Mouse (Mus musculus): ENCODE data around the gene Synpo2. TPM values are rescaled to one million over a fixed set of nuclear protein-coding genes. Genes with fewer than 3 reads are reported as not detected.

The Synpo2 gene
- polyA plus RNA-seq, 1 experiment from 2014 or later = 12.8 TPM

DNA sequence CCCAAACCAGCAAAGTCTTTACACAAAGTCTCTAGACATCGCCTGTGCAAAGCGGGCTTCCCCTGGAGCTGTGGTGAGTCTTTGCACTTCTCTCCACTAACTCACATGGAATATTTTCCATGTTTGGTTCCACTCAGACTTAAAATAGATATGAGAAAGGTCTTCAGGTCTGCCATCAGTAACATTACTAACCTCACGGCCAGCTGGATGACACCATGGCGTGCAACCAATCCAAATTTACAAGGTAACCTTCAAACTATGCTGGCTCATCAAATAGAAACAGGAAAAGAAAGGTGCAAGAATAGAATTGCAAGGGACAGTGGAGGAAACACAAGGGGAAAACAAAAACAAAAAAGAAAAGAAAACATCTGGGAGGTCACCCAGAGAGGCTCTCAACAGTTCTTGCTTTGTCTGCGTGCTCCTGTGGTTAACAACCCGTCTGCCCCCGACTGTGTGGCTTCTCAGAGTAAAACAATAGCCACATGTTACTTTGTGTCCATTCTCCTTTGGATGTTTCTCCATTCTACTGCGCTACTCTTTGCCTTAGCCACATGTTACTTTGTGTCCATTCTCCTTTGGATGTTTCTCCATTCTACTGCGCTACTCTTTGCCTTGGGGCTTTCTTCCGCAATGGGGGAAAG is 124.8 kb downstream of the Synpo2 start:
- Histone ChIP-seq H3K4me1 (ENCODE audit: control insufficient read depth, insufficient read depth, low read length) (peaks cover 9% of the 10 kb centered on the region; the same call in 1 of the 2 replicates), H3K36me3 (ENCODE audit: control insufficient read depth, insufficient read depth, low read length) (0 out of 2 replicates have a peak, but pooled peaks cover 8% of the 10 kb centered on the region), H3K4me3 (ENCODE audit: low read depth, low read length) (no peak overlapping the region), H3K9ac (ENCODE audit: low read depth, low read length) (no peak overlapping the region), H3K9me3 (ENCODE audit: control insufficient read depth, low read length) (no peaks in the 10 kb centered on the region), H3K27me3 (replicated peaks; ENCODE audit: control insufficient read depth, insufficient read depth, low read length) (no peaks in the 10 kb centered on the region), H3K4me2 (ENCODE audit: low read depth, low read length) (no peak overlapping the region), H3K27ac (replicated peaks; ENCODE audit: low read depth, low read length) (no peak overlapping the region)
- ATAC-seq (ENCODE audit: low read depth) (no peak), DNase-seq (ENCODE audit: low spot score) (no peak)
- WGBS = 70% methylated on average over 10 of the region's 10 CpGs

GRCm38 (mm10) chr3:123107830-123108549 is 128.0 kb downstream of the Synpo2 start:
- Histone ChIP-seq H3K9me3 (ENCODE audit: control insufficient read depth, low read length) (no peaks in the 10 kb centered on the region), H3K36me3 (ENCODE audit: control insufficient read depth, insufficient read depth, low read length) (0 out of 2 replicates have a peak, but pooled peaks cover 1% of the 10 kb centered on the region), H3K9ac (ENCODE audit: low read depth, low read length) (no peak overlapping the region), H3K27me3 (replicated peaks; ENCODE audit: control insufficient read depth, insufficient read depth, low read length) (no peaks in the 10 kb centered on the region), H3K4me3 (ENCODE audit: low read depth, low read length) (no peak overlapping the region), H3K27ac (replicated peaks; ENCODE audit: low read depth, low read length) (no peak overlapping the region), H3K4me1 (ENCODE audit: control insufficient read depth, insufficient read depth, low read length) (0 out of 2 replicates have a peak, but pooled peaks cover 9% of the 10 kb centered on the region), H3K4me2 (ENCODE audit: low read depth, low read length) (no peak overlapping the region)
- no peak for ATAC-seq (ENCODE audit: low read depth)
- peak; percentile 45 for DNase-seq (ENCODE audit: low spot score)
- 47% methylated on average over 14 of the region's 14 CpGs for WGBS

- Histone ChIP-seq H3K27me3 (replicated peaks; ENCODE audit: control insufficient read depth, insufficient read depth, low read length) (no peaks in the 10 kb centered on the region), H3K4me2 (ENCODE audit: low read depth, low read length) (no peak overlapping the region), H3K4me1 (ENCODE audit: control insufficient read depth, insufficient read depth, low read length) (0 out of 2 replicates have a peak, but pooled peaks cover 9% of the 10 kb centered on the region), H3K36me3 (ENCODE audit: control insufficient read depth, insufficient read depth, low read length) (no peaks in the 10 kb centered on the region), H3K9ac (ENCODE audit: low read depth, low read length) (no peak overlapping the region), H3K4me3 (ENCODE audit: low read depth, low read length) (no peak overlapping the region), H3K9me3 (ENCODE audit: control insufficient read depth, low read length) (no peaks in the 10 kb centered on the region), H3K27ac (replicated peaks; ENCODE audit: low read depth, low read length) (no peak overlapping the region)
- no peak for DNase-seq (ENCODE audit: low spot score)
- ATAC-seq (ENCODE audit: low read depth) = no peak
- WGBS = 67% methylated on average over 6 of the region's 6 CpGs
Observed at GRCm38 (mm10) chr3:123104325-123104724, 131.6 kb downstream of the Synpo2 start.

GRCm38 (mm10) chr3:123103151-123103860 is 132.6 kb downstream of the Synpo2 start:
- WGBS = 27% methylated on average over 12 of the region's 13 CpGs
- Histone ChIP-seq H3K4me3 (ENCODE audit: low read depth, low read length) (no peak overlapping the region), H3K9ac (ENCODE audit: low read depth, low read length) (no peak overlapping the region), H3K4me2 (ENCODE audit: low read depth, low read length) (no peak overlapping the region), H3K4me1 (ENCODE audit: control insufficient read depth, insufficient read depth, low read length) (0 out of 2 replicates have a peak, but pooled peaks cover 9% of the 10 kb centered on the region), H3K27me3 (replicated peaks; ENCODE audit: control insufficient read depth, insufficient read depth, low read length) (no peaks in the 10 kb centered on the region), H3K9me3 (ENCODE audit: control insufficient read depth, low read length) (no peaks in the 10 kb centered on the region), H3K36me3 (ENCODE audit: control insufficient read depth, insufficient read depth, low read length) (no peaks in the 10 kb centered on the region), H3K27ac (replicated peaks; ENCODE audit: low read depth, low read length) (no peak overlapping the region)
- peak; percentile 91 for DNase-seq (ENCODE audit: low spot score)
- ATAC-seq (ENCODE audit: low read depth) = peak; percentile 85

- DNase-seq (ENCODE audit: low spot score) = no peak
- Histone ChIP-seq H3K4me1 (ENCODE audit: control insufficient read depth, insufficient read depth, low read length) (no peaks in the 10 kb centered on the region), H3K4me2 (ENCODE audit: low read depth, low read length) (no peak overlapping the region), H3K27me3 (replicated peaks; ENCODE audit: control insufficient read depth, insufficient read depth, low read length) (no peaks in the 10 kb centered on the region), H3K27ac (replicated peaks; ENCODE audit: low read depth, low read length) (no peak overlapping the region), H3K9ac (ENCODE audit: low read depth, low read length) (no peak overlapping the region), H3K4me3 (ENCODE audit: low read depth, low read length) (no peak overlapping the region), H3K9me3 (ENCODE audit: control insufficient read depth, low read length) (no peaks in the 10 kb centered on the region), H3K36me3 (ENCODE audit: control insufficient read depth, insufficient read depth, low read length) (no peaks in the 10 kb centered on the region)
- WGBS = 83% methylated on average over 2 of the region's 2 CpGs
- ATAC-seq (ENCODE audit: low read depth) = no peak
Observed at GRCm38 (mm10) chr3:123101761-123102160, 134.2 kb downstream of the Synpo2 start.

GRCm38 (mm10) chr3:123095111-123095510 is 140.8 kb downstream of the Synpo2 start:
- Histone ChIP-seq H3K4me2 (ENCODE audit: low read depth, low read length) (no peak overlapping the region), H3K4me1 (ENCODE audit: control insufficient read depth, insufficient read depth, low read length) (peaks cover 15% of the 10 kb centered on the region), H3K4me3 (ENCODE audit: low read depth, low read length) (no peak overlapping the region), H3K36me3 (ENCODE audit: control insufficient read depth, insufficient read depth, low read length) (no peaks in the 10 kb centered on the region), H3K9me3 (ENCODE audit: control insufficient read depth, low read length) (no peaks in the 10 kb centered on the region), H3K27me3 (replicated peaks; ENCODE audit: control insufficient read depth, insufficient read depth, low read length) (no peaks in the 10 kb centered on the region), H3K27ac (replicated peaks; ENCODE audit: low read depth, low read length) (no peak overlapping the region), H3K9ac (ENCODE audit: low read depth, low read length) (no peak overlapping the region)
- no peak for ATAC-seq (ENCODE audit: low read depth)
- DNase-seq (ENCODE audit: low spot score) = no peak
- 97% methylated on average over 2 of the region's 2 CpGs for WGBS

GRCm38 (mm10) chr3:123093640-123094361 is 142.1 kb downstream of the Synpo2 start:
- no peak overlapping the region for H3K4me3 ChIP-seq (ENCODE audit: low read depth, low read length)

More at GRCm38 (mm10) chr3:123093640-123094361, 142.1 kb downstream of the Synpo2 start:
- no peaks in the 10 kb centered on the region for H3K36me3 ChIP-seq (ENCODE audit: control insufficient read depth, insufficient read depth, low read length)
- 68% methylated on average over 11 of the region's 11 CpGs for WGBS
- peak overlapping the region; percentile 25; the same call in 1 of the 2 replicates for H3K9ac ChIP-seq (ENCODE audit: low read depth, low read length)
- H3K27me3 ChIP-seq (replicated peaks; ENCODE audit: control insufficient read depth, insufficient read depth, low read length) = no peaks in the 10 kb centered on the region
- peak overlapping the region; percentile 38 for H3K4me2 ChIP-seq (ENCODE audit: low read depth, low read length)
- peak overlapping the region; percentile 10; the same call in 1 of the 2 replicates for H3K27ac ChIP-seq (replicated peaks; ENCODE audit: low read depth, low read length)
- H3K9me3 ChIP-seq (ENCODE audit: control insufficient read depth, low read length) = no peaks in the 10 kb centered on the region
- ATAC-seq (ENCODE audit: low read depth) = no peak
- no peak for DNase-seq (ENCODE audit: low spot score)
- peaks cover 15% of the 10 kb centered on the region for H3K4me1 ChIP-seq (ENCODE audit: control insufficient read depth, insufficient read depth, low read length)
